Mouse (Mus musculus) gastrocnemius, postnatal 25 days (tissue): ENCODE results near the gene Zfp385b. TPM values are rescaled to one million over a fixed set of nuclear protein-coding genes. Genes with fewer than 3 reads are reported as not detected.

Source experiments
- DNase-seq: peaks from one replicate; pipeline ENCODE4 v3.0.0; 2022
- total RNA-seq, 2 experiments: library from RNA; stranded (reverse); gene quantifications; 1 replicate in 1 of 2; 2 replicates in 1 of 2; pipeline ENCODE4 v1.2.3; 2021

The Zfp385b gene
- total RNA-seq, 2 experiments from 2014 or later = 3.7 to 15.2 TPM

DNA sequence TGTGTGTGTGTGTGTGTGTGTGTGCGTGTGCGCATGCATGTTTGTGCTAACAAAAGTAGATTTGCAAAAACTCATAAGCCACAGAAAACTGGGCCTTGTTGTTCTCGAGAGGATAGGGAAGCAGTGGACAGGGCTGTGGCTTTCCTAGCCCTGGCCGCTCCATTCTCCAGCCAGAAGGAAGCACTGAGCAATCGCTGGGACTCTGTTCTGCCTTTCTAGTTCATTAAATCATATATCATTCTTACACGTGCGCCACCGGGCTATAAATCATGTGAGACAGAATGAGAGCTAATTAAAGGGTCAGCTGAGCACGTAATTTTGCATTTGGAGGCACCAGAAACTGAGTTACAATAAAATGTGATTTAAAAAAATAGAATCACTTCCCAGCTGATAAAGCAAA lies 29.1 kb downstream of the Zfp385b start:
- no peak for DNase-seq

- no peak for DNase-seq
Measured at GRCm38 (mm10) chr2:77781390-77781789, 38.0 kb downstream of the Zfp385b start.

- DNase-seq = no peak
Measured at GRCm38 (mm10) chr2:77777781-77778180, 41.7 kb downstream of the Zfp385b start.

DNA sequence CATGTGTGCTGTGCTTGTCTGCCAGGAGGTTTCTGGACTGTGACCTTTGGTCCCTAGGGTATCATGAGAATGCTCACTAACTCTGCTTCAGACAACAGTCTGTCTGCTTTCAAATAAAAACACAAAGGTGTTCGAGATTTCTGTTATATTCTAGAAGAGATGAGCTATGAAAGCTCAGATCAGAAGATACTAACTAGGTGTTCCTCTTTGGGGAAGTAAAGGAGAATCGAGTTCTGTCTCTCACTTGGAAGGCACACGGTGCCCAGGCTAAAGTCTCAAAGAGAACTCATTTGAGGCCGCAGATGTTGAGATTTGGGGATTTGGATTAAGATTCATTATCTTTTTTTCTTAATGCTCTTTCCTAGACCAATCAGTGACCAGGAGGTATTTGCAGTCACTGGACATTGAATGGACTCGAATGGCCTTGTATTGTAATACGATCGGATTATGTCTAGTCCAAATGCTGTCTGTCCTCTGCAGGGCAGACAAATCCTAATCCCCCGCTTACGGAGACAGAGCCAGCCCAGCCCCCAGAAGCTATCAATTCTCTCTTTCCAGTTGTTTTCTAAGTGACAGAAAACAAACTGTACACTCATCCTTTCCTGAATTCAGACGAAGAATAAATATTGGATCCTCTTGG lies 42.3 kb downstream of the Zfp385b start:
- no peak for DNase-seq

GRCm38 (mm10) chr2:77775247-77775880 lies 44.1 kb downstream of the Zfp385b start:
- DNase-seq = no peak

DNA sequence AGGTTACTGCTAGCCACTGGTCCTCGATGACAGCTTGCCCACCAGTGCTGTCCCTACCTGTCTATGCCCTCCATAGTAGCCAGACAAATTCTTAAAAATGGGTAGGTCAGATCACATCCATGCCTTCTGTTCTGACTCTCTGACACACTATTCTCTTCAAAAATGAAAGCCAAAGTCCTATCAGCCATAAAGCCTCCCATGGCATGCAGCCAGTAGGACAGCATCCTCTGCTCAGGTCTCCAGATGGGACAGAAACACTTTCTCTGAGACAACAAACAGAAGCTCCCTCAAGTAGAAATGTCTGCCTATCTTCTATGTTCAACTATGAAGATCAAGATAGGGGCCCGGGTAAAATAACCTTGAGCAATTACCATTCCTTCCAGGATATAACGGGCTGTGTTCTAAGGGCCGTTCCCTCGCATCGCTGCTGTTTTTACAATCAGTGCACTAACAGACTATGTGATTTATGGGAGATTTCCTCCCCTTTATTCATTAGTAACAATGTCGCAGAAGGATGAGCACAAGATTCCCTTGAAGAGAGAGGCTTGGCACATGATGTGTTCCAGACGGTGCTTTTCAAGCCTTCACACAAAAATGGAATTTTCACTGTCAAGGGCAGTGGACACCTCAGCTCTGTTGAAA lies 49.3 kb downstream of the Zfp385b start:
- no peak for DNase-seq

DNA sequence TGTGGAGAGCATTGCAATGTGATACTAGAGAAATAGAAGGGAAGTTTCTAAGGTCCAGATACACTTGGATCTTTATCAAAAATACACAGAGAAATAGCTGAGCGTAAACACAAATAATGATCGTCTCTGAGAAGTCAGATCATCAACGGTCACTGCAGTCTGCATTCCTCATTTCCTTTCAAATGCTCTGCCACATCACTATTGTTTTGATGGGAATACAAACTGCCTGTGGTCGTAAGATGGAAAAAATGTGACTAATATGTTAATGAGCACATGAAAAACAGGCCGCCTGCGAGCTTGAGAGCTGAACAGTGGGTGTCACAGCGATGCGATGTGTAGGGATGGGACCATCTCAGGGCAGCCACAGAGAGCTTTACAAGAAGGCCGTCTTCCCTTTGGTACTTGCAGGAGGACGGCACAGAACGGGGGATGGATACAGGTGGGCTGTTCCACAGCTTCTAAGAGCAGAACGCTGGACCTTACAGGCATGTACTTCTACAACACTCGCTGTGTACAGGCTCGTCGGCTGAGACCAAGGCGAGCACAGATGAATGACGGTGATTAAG lies 51.0 kb downstream of the Zfp385b start:
- DNase-seq = no peak

DNA sequence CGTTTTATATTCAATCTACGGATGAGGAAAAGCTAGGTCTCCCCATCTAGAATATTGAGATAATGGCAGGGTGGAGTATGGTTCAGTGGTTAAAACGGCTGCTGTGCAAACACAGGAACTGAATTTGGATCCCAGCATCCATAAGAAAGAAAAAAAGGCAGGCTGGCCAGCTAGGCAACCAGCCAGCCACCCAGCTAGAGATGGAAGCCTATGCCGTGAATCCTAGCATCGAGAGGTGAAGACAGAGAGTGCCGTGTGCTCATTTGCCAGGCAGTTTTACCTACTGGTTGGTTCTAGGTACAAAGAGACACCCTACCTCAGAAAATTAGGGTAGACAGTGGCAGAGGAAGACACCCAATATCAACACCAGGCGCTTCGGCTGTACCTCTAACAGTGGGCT lies 57.5 kb downstream of the Zfp385b start:
- no peak for DNase-seq

GRCm38 (mm10) chr2:77758403-77759071 lies 60.9 kb downstream of the Zfp385b start:
- DNase-seq = no peak

- no peak for DNase-seq
Measured at GRCm38 (mm10) chr2:77752491-77752890, 66.9 kb downstream of the Zfp385b start.

DNA sequence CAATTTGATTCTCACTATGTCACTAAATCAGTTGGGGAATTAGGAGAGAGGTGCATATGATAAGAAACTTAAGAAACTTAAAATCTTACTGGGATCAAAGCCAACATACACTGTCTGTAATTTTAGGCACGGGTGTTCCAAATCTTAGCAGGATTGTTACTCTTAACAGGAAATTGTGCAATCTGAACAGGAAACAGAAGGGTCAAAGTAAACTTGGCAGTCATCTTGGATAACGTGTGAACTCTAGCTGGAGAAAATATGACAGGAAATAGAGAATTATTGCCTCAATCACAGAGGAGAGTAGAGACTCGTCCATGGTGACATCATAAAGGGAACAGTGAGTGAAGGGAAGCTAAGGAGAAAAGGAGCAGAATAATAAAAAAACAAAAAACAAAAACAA lies 69.8 kb downstream of the Zfp385b start:
- DNase-seq = no peak

DNA sequence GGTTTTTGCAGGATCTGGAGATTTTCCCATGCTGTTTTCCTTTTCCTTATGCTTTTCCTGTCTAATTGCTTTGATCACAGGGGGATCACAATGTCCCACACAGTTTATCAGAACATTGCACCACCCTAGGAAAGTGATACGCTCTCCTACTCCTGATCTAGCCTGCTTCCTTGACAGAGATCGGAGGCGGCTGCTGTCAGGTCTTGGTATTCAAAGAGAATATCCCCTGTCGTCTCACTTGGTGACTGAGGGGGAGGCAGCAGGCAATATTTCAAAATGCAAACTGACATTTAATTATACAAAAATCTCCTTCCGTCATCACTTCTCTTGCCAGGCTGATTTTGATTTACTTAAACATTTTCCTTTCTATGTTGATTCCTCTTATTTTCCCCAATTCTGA lies 73.0 kb downstream of the Zfp385b start:
- DNase-seq = no peak

DNA sequence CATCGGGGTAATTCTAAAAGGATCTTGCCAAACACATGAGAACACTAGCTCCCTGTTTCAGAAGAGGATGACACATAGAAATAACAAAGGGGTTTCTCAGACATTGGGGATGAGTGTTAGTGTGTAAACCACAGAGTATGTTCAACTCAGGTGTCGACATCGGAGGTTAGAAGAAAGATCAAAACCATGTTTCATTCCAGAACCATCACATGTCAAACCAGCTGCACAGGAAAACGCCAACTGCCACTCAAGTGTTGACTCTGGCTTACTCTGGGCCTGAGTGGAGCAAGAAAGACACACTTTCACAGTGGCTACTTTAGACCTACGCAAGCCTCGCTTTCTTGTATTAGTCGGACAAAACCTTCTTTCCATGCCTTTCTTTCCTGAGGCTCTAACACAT lies 74.2 kb downstream of the Zfp385b start:
- DNase-seq = no peak

GRCm38 (mm10) chr2:77742359-77742758 lies 77.1 kb downstream of the Zfp385b start:
- no peak for DNase-seq

DNA sequence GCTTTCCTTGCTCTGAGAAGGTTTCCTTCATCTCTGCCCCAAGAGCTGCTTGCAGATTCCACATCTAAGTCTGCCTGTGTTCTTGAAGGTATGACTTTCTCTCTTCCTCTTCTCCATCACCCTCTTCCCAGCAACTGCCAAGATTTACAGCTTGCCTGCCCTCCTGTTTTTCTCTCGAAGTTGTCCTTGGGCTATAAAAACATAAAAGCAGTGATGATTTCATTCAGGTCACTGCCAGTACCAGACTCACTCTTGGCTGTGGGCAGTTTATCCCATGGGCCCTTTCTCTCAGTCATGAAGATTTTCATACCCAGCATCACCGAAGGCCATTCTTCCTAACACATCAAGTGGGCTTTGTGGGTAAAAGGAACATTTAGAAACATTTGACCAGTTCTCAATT lies 89.2 kb downstream of the Zfp385b start:
- DNase-seq = no peak

GRCm38 (mm10) chr2:77726798-77727197 lies 92.6 kb downstream of the Zfp385b start:
- no peak for DNase-seq

GRCm38 (mm10) chr2:77720806-77721205 lies 98.6 kb downstream of the Zfp385b start:
- no peak for DNase-seq

GRCm38 (mm10) chr2:77716367-77716766 lies 103.1 kb downstream of the Zfp385b start:
- DNase-seq = no peak

- DNase-seq = no peak
Measured at GRCm38 (mm10) chr2:77713886-77714285, 105.6 kb downstream of the Zfp385b start.

DNA sequence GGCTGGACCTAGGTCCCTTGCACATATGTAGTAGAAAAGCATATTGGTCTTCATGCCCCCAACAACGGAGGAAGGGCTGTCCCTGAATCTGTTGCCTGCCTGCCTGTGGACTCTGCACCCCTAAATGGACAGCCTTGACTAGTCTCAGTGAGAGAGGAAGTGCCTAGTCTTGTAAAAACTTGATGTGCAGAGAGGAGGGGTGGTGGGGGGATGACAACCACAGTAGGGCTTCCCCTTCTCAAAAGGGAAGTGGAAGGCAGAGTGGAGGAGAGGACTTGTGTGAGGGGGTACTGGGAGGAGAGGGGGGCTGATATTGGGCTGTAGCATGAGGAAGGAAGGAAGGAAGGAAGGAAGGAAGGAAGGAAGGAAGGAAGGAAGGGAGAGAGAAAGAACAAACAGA lies 107.7 kb downstream of the Zfp385b start:
- no peak for DNase-seq

GRCm38 (mm10) chr2:77709206-77709794 lies 110.1 kb downstream of the Zfp385b start:
- no peak for DNase-seq

DNA sequence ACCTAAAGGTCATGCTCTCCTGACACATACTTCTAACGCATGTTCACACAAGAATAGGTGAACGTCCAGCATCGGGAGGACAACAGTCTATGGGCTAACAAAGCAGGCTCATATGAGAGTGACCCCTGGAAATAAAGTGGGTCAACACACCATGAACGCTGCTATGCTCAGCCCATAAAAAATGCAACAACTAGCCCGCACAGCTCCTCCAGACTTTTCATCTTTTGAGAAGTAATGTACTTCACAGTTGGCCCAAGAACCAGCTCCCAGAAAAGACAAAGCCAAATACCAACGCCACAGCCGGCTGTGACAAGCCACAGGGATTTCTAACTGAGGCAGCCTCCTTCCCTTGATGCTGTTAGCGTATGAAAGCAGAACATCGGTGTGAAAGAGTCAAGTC lies 112.3 kb downstream of the Zfp385b start:
- DNase-seq = no peak
